Mouse (Mus musculus): Measurements from ENCODE around the gene Gm20379. TPM values are rescaled to one million over a fixed set of nuclear protein-coding genes. Genes with fewer than 3 reads are reported as not detected.

The Gm20379 gene
- polyA plus RNA-seq, 1 experiment from 2014 or later: 0.56 TPM

Other genes starting within 250 kb of the Gm20379 start
- gene Rasgrf2, start 174.3 kb upstream of the Gm20379 start, polyA plus RNA-seq (2016; fragmentation: Nextera tagmentation; extraction: Ambion mirVana): 0.89 and 1.1 TPM in 2 replicates
- 12.7 and 13.0 TPM in 2 replicates for gene Dhfr, start 48.7 kb downstream of the Gm20379 start, polyA plus RNA-seq (2016; fragmentation: Nextera tagmentation; extraction: Ambion mirVana)
- 19.5 and 19.7 TPM in 2 replicates for gene Msh3, start 49.0 kb downstream of the Gm20379 start, polyA plus RNA-seq (2016; fragmentation: Nextera tagmentation; extraction: Ambion mirVana)
- 0.22 and 0.30 TPM in 2 replicates for gene Ankrd34b, start 119.9 kb downstream of the Gm20379 start, polyA plus RNA-seq (2016; fragmentation: Nextera tagmentation; extraction: Ambion mirVana)
- not detected in 2 replicates for gene Fam151b, start 178.0 kb downstream of the Gm20379 start, polyA plus RNA-seq (2016; fragmentation: Nextera tagmentation; extraction: Ambion mirVana)
- gene Zfyve16, start 224.9 kb downstream of the Gm20379 start, polyA plus RNA-seq (2016; fragmentation: Nextera tagmentation; extraction: Ambion mirVana): 11.5 and 13.5 TPM in 2 replicates